Mouse (Mus musculus): ENCODE measurements around the gene Stx8.

GRCm38 (mm10) chr11:68009377-68009776, 43.4 kb downstream of the Stx8 start:
- TF ChIP-seq CTCF (IDR thresholded peaks at IDR 0.05; ENCODE audit: low read depth) (no peak), EP300 (optimal IDR thresholded peaks at IDR 0.05) (no peak)

All from stomach, postnatal 0 days (tissue).